Mouse (Mus musculus): ENCODE measurements around the gene Gucd1.
"Not testable (repeated sequence)": the region's sequence is repeated elsewhere in the genome, so short reads cannot be mapped to it uniquely, and the experiment has no call there.

Gene Gucd1

GRCm38 (mm10) chr10:75475139-75475850 is 42.5 kb downstream of the Gucd1 start:
- DNase-seq (ENCODE audit: low spot score in 2 of 2): not testable (repeated sequence)

- DNase-seq (ENCODE audit: low spot score in 2 of 2): no peak
Measured at GRCm38 (mm10) chr10:75474571-75474970, 43.2 kb downstream of the Gucd1 start.

- no peak for DNase-seq (ENCODE audit: low spot score in 2 of 2)
Measured at GRCm38 (mm10) chr10:75473411-75473810, 44.4 kb downstream of the Gucd1 start.

GRCm38 (mm10) chr10:75465781-75466550 is 51.8 kb downstream of the Gucd1 start:
- DNase-seq (ENCODE audit: low spot score in 2 of 2): peak; percentile 50 to 55

- no peak for DNase-seq (ENCODE audit: low spot score in 2 of 2)
Measured at GRCm38 (mm10) chr10:75462728-75463127, 55.0 kb downstream of the Gucd1 start.

GRCm38 (mm10) chr10:75458329-75458728 is 59.4 kb downstream of the Gucd1 start:
- DNase-seq (ENCODE audit: low spot score in 2 of 2): no peak

- peak; percentile 36 to 57 for DNase-seq (ENCODE audit: low spot score in 2 of 2)
Measured at GRCm38 (mm10) chr10:75457852-75458251, 59.9 kb downstream of the Gucd1 start.

- peak; percentile 57 to 58 for DNase-seq (ENCODE audit: low spot score in 2 of 2)
Measured at GRCm38 (mm10) chr10:75456061-75456831, 61.5 kb downstream of the Gucd1 start.

GRCm38 (mm10) chr10:75451036-75451786 is 66.6 kb downstream of the Gucd1 start:
- DNase-seq (ENCODE audit: low spot score in 2 of 2): peak; percentile 65 to 70

GRCm38 (mm10) chr10:75450331-75450730 is 67.4 kb downstream of the Gucd1 start:
- DNase-seq (ENCODE audit: low spot score in 2 of 2): no peak

- peak in 1 of 2 experiments; percentile 42 for DNase-seq (ENCODE audit: low spot score in 2 of 2)
Measured at GRCm38 (mm10) chr10:75448806-75449420, 68.9 kb downstream of the Gucd1 start.

GRCm38 (mm10) chr10:75447489-75447888 is 70.3 kb downstream of the Gucd1 start:
- DNase-seq (ENCODE audit: low spot score in 2 of 2): no peak

- peak in 1 of 2 experiments; percentile 48 for DNase-seq (ENCODE audit: low spot score in 2 of 2)
Measured at GRCm38 (mm10) chr10:75446501-75447083, 71.2 kb downstream of the Gucd1 start.

GRCm38 (mm10) chr10:75445030-75445429 is 72.7 kb downstream of the Gucd1 start:
- no peak for DNase-seq (ENCODE audit: low spot score in 2 of 2)

GRCm38 (mm10) chr10:75444111-75444826 is 73.5 kb downstream of the Gucd1 start:
- DNase-seq (ENCODE audit: low spot score in 2 of 2): no peak

- no peak for DNase-seq (ENCODE audit: low spot score in 2 of 2)
Measured at GRCm38 (mm10) chr10:75443017-75443416, 74.8 kb downstream of the Gucd1 start.

GRCm38 (mm10) chr10:75441800-75442199 is 76.0 kb downstream of the Gucd1 start:
- no peak for DNase-seq (ENCODE audit: low spot score in 2 of 2)

GRCm38 (mm10) chr10:75440756-75441155 is 77.0 kb downstream of the Gucd1 start:
- no peak for DNase-seq (ENCODE audit: low spot score in 2 of 2)

GRCm38 (mm10) chr10:75439211-75439811 is 78.5 kb downstream of the Gucd1 start:
- peak in 1 of 2 experiments; percentile 41 for DNase-seq (ENCODE audit: low spot score in 2 of 2)
